Mouse (Mus musculus): ENCODE data around the gene Loxl4. TPM values are rescaled to one million over a fixed set of nuclear protein-coding genes. Genes with fewer than 3 reads are reported as not detected.

Loxl4 gene
- total and polyA plus RNA-seq, 3 experiments: 0.03 to 0.04 TPM; not detected in 1

DNA sequence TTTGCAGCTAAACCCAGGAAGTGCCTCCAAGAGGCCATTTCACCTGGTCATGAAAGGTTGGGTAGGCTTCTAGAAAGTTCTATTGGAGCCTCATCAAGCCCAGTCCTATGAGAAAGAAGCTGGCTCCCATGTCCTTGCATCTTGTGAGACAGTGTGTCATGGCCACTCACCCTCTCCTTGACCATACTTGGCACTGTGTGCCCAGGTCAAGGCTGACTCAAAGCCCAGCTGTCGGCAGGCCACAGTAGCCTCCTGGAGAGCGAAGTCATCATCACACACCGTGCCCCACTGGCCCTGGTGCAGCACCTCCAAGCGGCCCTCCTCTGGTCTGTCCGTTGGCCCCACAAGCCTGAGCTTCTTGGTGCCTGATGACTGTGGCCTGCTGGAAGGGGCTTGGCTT lies 4.5 kb downstream of the Loxl4 start:
- H3K27ac ChIP-seq (ENCODE audit: control insufficient read depth, low read depth, low read length): no peak overlapping the region
- H3K27me3 ChIP-seq (ENCODE audit: control insufficient read depth in 1 of 2, insufficient read depth in 2 of 2, low read length in 2 of 2): peaks cover 0 to 2% of the 10 kb centered on the region in 2 experiments; a peak in 1 of 4 replicates

DNA sequence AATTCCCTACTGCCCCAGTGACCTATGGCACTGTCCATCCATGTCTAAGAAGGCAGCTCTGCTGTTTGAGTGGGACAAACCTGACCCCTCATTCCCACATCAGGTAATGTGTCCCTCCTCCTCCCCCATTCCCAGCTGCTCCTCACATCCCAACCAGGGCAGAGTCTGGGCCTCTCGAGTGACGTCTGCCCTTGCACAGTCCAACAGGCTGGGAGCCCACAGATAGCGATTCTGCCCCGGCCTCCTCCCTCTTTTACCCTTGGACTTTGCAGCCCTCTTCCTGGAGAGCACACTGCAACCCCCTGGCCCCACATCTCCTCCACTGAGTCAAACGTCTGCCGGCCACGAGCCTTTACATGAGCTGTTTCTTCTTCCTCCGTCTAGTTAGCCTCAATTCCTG lies 10.0 kb downstream of the Loxl4 start:
- TF ChIP-seq USF2 (IDR thresholded peaks at IDR 0.05; ENCODE audit: borderline replicate concordance in 1 of 2, insufficient read depth in 1 of 2, low read depth in 1 of 2, low read length in 2 of 2): no peak
- no peaks in the 10 kb centered on the region for H3K9me3 ChIP-seq (replicated peaks; ENCODE audit: insufficient read depth, low read length)
- no peaks in the 10 kb centered on the region for H3K4me1 ChIP-seq (ENCODE audit: control insufficient read depth in 1 of 2, insufficient read depth in 2 of 2, low read length in 2 of 2)
- no peaks in the 10 kb centered on the region for H3K79me2 ChIP-seq (ENCODE audit: control insufficient read depth, insufficient read depth, low read length, poor library complexity)
- no peak overlapping the region for H3K27ac ChIP-seq (ENCODE audit: control insufficient read depth, low read depth, low read length)
- H3K36me3 ChIP-seq (ENCODE audit: control insufficient read depth in 1 of 2, insufficient read depth in 2 of 2, low read length in 2 of 2): no peaks in the 10 kb centered on the region
- no peak for DNase-seq (ENCODE audit: low read depth, low spot score)
- no peak overlapping the region for H3K9ac ChIP-seq (ENCODE audit: control insufficient read depth, low read depth, low read length, poor library complexity, severe bottlenecking)
- peaks cover 0 to 2% of the 10 kb centered on the region in 2 experiments; a peak in 1 of 4 replicates for H3K27me3 ChIP-seq (ENCODE audit: control insufficient read depth in 1 of 2, insufficient read depth in 2 of 2, low read length in 2 of 2)
- no peak overlapping the region for H3K4me3 ChIP-seq (ENCODE audit: control insufficient read depth in 1 of 2, insufficient read depth in 1 of 2, low read depth in 2 of 2, low read length in 2 of 2)

More for the DNA sequence above, 4.5 kb downstream of the Loxl4 start:
- no peak overlapping the region for H3K9ac ChIP-seq (ENCODE audit: control insufficient read depth, low read depth, low read length, poor library complexity, severe bottlenecking)
- no peaks in the 10 kb centered on the region for H3K36me3 ChIP-seq (ENCODE audit: control insufficient read depth in 1 of 2, insufficient read depth in 2 of 2, low read length in 2 of 2)
- no peak overlapping the region for H3K4me3 ChIP-seq (ENCODE audit: control insufficient read depth in 1 of 2, insufficient read depth in 1 of 2, low read depth in 2 of 2, low read length in 2 of 2)
- H3K4me1 ChIP-seq (ENCODE audit: control insufficient read depth in 1 of 2, insufficient read depth in 2 of 2, low read length in 2 of 2): no peaks in the 10 kb centered on the region
- H3K9me3 ChIP-seq (replicated peaks; ENCODE audit: insufficient read depth, low read length): no peaks in the 10 kb centered on the region
- H3K79me2 ChIP-seq (ENCODE audit: control insufficient read depth, insufficient read depth, low read length, poor library complexity): no peaks in the 10 kb centered on the region
- TF ChIP-seq ZC3H11A (IDR thresholded peaks at IDR 0.05; ENCODE audit: low read depth, low read length) (no peak), CHD2 (IDR thresholded peaks at IDR 0.05; ENCODE audit: low read length) (no peak), CHD1 (IDR thresholded peaks at IDR 0.05; ENCODE audit: low read depth, low read length) (no peak), BHLHE40 (IDR thresholded peaks at IDR 0.05; ENCODE audit: borderline replicate concordance, low read depth, low read length) (no peak), ZMIZ1 (IDR thresholded peaks at IDR 0.05; ENCODE audit: low read depth, low read length) (no peak), POLR2AphosphoS5 (IDR thresholded peaks at IDR 0.05; ENCODE audit: borderline replicate concordance, low read depth, low read length) (no peak), ZNF384 (IDR thresholded peaks at IDR 0.05; ENCODE audit: low read depth, low read length) (no peak), ELF1 (IDR thresholded peaks at IDR 0.05; ENCODE audit: low read depth, low read length) (no peak), POLR2AphosphoS2 (IDR thresholded peaks at IDR 0.05; ENCODE audit: low read length) (no peak), TCF12 (IDR thresholded peaks at IDR 0.05; ENCODE audit: low read depth, low read length) (no peak), RAD21 (IDR thresholded peaks at IDR 0.05; ENCODE audit: low read depth, low read length) (no peak), MYC (IDR thresholded peaks at IDR 0.05; ENCODE audit: low read depth, low read length) (no peak), MAX (IDR thresholded peaks at IDR 0.05; ENCODE audit: low read length) (no peak), UBTF (IDR thresholded peaks at IDR 0.05; ENCODE audit: borderline replicate concordance, insufficient read depth, low read depth, low read length) (no peak), SMC3 (IDR thresholded peaks at IDR 0.05; ENCODE audit: low read depth, low read length) (no peak)
- no peak for DNase-seq (ENCODE audit: low read depth, low spot score)

Data from MEL (cell line).